In genomic region chr16:30465680-30466298, GRCm38 (mm10) we compare ENCODE assay signal across 8 mouse cellular contexts.
DNase-seq lines count a peak whose midpoint lies in the region; ATAC-seq and TF ChIP-seq lines count a peak whose summit lies in the region.

No protein-coding gene starts in this region.

- H3K4me1 ChIP-seq in ES-E14 (ENCODE audit: control insufficient read depth in 2 of 2, insufficient read depth in 2 of 2, low read length in 2 of 2, poor library complexity in 1 of 2), result peaks cover 0 to 5% of the 10 kb centered on the region in 2 experiments; a peak in 1 of 4 replicates
- no peaks in the 10 kb centered on the region for H3K4me1 ChIP-seq in liver, embryonic 16.5 days (ENCODE audit: control insufficient read depth, low read depth, low read length)

- H3K36me3 ChIP-seq in ES-E14 (ENCODE audit: control insufficient read depth, insufficient read depth, low read length, poor library complexity, severe bottlenecking), result no peaks in the 10 kb centered on the region
- H3K36me3 ChIP-seq in liver, embryonic 16.5 days (ENCODE audit: control insufficient read depth, insufficient read depth), result no peaks in the 10 kb centered on the region

- no peaks in the 10 kb centered on the region for H3K27me3 ChIP-seq in liver, embryonic 16.5 days (ENCODE audit: control insufficient read depth, insufficient read depth, low read depth, low read length)

- ATAC-seq in erythroid progenitor cell, adult 5-6 weeks (replicated peaks; ENCODE audit: low FRiP score, poor library complexity, severe bottlenecking), result peak; percentile 63; the same call in 1 of the 2 replicates
- peak; percentile 39; the same call in 1 of the 2 replicates for ATAC-seq in liver, embryonic 16.5 days (ENCODE audit: low read depth)

- H3K4me2 ChIP-seq in liver, embryonic 16.5 days (ENCODE audit: low read depth, low read length), result no peak overlapping the region

- no peak overlapping the region for H3K4me3 ChIP-seq in ES-E14 (ENCODE audit: insufficient read depth in 1 of 2, low read depth in 1 of 2, low read length in 2 of 2, poor library complexity in 1 of 2, severe bottlenecking in 1 of 2)
- no peak overlapping the region for H3K4me3 ChIP-seq in liver, embryonic 16.5 days (ENCODE audit: low read depth, low read length)

- in situ Hi-C loops in ES-E14 (cut with MboI; ENCODE audit: low sequenced_read_pairs in 2 of 2, unreplicated experiment in 2 of 2), result no loop called here

- DNase-seq in adrenal gland, adult (ENCODE audit: inconsistent age in 2 of 2, low spot score in 1 of 2), result peak; percentile 66 to 85
- DNase-seq in adrenal gland, postnatal 4 days (ENCODE audit: low spot score in 2 of 2), result no peak
- DNase-seq in ES-E14 (ENCODE audit: low read depth, low spot score), result no peak
- DNase-seq in spleen, postnatal 14 days (ENCODE audit: low spot score in 2 of 2), result no peak
- no peak for DNase-seq in cerebellum, adult 18-20 months
- no peak for DNase-seq in embryo, embryonic 11 days

- no peak overlapping the region for H3K27ac ChIP-seq in ES-E14 (ENCODE audit: insufficient read depth, low read depth, low read length, poor library complexity, severe bottlenecking)
- no peak overlapping the region for H3K27ac ChIP-seq in liver, embryonic 16.5 days (ENCODE audit: low read length)

- 36% methylated on average over 5 of the region's 5 CpGs for WGBS in liver, embryonic 16.5 days (ENCODE audit: insufficient replicate concordance)

- H3K9ac ChIP-seq in ES-E14 (ENCODE audit: insufficient read depth, low read depth, low read length, poor library complexity, severe bottlenecking), result no peak overlapping the region
- H3K9ac ChIP-seq in liver, embryonic 16.5 days (ENCODE audit: low read depth, low read length), result no peak overlapping the region

- H3K9me3 ChIP-seq in ES-E14 (ENCODE audit: control insufficient read depth, insufficient read depth, low read depth, low read length), result no peaks in the 10 kb centered on the region
- H3K9me3 ChIP-seq in liver, embryonic 16.5 days (replicated peaks; ENCODE audit: control insufficient read depth, low read length), result peaks cover 5% of the 10 kb centered on the region; the same call in 1 of the 2 replicates

TF ChIP-seq in ES-E14, 5 proteins besides CTCF, POLR2A, EP300 and RAD21:
- no peak for TF ChIP-seq ZC3H11A (IDR thresholded peaks at IDR 0.05; ENCODE audit: borderline replicate concordance, low read depth, low read length)
- TF ChIP-seq MAFK (IDR thresholded peaks at IDR 0.05; ENCODE audit: insufficient read depth, low read depth, low read length), result peak; percentile 65; the same call in 1 of the 2 replicates

Comparison
In these comparisons a context has a peak if more than half of its experiments do, and no peak if none do; other contexts are left out.
1. DNase-seq: peak in adrenal gland, adult (2 of 2); none in adrenal gland, postnatal 4 days (0 of 2), ES-E14 (single experiment), spleen, postnatal 14 days (0 of 2), cerebellum, adult 18-20 months (0 of 2) and embryo, embryonic 11 days (single experiment).